Mouse (Mus musculus) effector memory CD4-positive, alpha-beta T cell, adult 5 months (primary cell): ENCODE results near the gene H2-T3. TPM values are rescaled to one million over a fixed set of nuclear protein-coding genes. Genes with fewer than 3 reads are reported as not detected.

ENCODE experiments used
- polyA plus RNA-seq: library from polyadenylated mRNA; unstranded; fragments of 100-300 nt; shearing (Covaris generic); gene quantifications from one replicate; pipeline ENCODE4 v1.2.1, GENCODE M21; 2017

H2-T3 gene
- 0.84 TPM for polyA plus RNA-seq

DNA sequence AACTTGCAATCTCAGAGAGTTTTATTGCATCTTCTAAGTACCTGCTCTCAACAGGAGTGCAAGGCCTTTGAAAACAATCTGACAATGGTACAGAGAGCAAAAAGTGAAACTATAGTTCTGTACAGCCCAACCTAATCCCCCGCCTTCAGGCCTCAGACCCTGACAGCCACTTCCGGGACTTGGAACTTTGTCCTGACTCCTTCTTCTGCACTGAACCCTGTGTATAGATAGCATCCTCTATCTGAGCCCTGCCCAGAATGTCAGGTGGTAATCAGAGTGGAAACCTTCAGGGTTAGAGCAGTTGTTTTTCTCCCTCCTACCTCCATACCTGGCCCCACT, at the start of gene H2-T3:
Gene H2-T3, minus strand, starts transcription at position 119 of the 339 bp plus-strand sequence.

DNA sequence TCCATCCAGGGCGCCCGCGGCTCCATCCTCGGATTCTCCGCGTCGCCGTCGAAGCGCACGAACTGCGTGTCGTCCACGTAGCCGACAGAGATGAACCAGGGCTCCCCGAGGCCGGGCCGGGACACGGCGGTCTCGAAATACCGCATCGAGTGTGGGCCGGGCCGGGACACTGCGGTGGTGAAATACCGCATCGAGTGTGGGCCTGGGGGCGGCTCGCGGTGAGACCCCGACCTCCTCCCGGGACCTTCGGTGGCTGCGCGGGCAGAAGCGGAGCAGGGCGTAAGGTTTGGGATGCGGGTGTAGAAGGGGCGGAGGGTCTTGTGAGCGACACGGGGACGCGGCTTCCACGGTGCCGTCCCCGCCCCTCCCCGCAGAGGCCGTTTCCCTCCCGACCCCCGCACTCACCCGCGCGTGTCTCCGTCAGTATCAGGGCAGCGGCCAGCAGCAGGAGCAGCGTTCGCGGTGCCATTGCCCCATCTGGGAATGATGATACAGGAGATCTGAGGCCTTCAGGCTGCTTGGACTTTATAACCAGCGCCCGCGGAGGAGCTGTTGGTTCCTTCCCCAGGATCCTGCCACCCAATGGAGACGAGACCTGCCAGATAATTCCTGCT, 21.9 kb downstream of the H2-T3 start, which contains the start of gene Gm8909:
Gene Gm8909, minus strand, starts transcription at position 499 of the 614 bp plus-strand sequence.

Other genes starting within 250 kb of the H2-T3 start
- 137 TPM for gene Abcf1, start 220.5 kb downstream of the H2-T3 start, polyA plus RNA-seq
- 74.2 TPM for gene Gnl1, start 210.4 kb downstream of the H2-T3 start, polyA plus RNA-seq
- 24.6 TPM for gene Prr3, start 210.1 kb downstream of the H2-T3 start, polyA plus RNA-seq
- 10.5 TPM for gene H2-T24, start 169.7 kb downstream of the H2-T3 start, polyA plus RNA-seq
- gene H2-T23, start 157.4 kb downstream of the H2-T3 start, polyA plus RNA-seq: 476 TPM
- 161 TPM for gene H2-T22, start 147.5 kb downstream of the H2-T3 start, polyA plus RNA-seq
- gene Gm6034, start 147.3 kb downstream of the H2-T3 start, polyA plus RNA-seq: 0.95 TPM
- gene Gm11127, start 131.9 kb downstream of the H2-T3 start, polyA plus RNA-seq: not detected
- 1.5 TPM for gene Gm19684, start 68.6 kb downstream of the H2-T3 start, polyA plus RNA-seq
- gene Gm7030, start 60.9 kb downstream of the H2-T3 start, polyA plus RNA-seq: not detected
- gene Gm8909, start 21.8 kb downstream of the H2-T3 start, polyA plus RNA-seq: 8.8 TPM
- gene Rpp21, start 67.8 kb upstream of the H2-T3 start, polyA plus RNA-seq: 120 TPM
- 52.0 TPM for gene Trim39, start 82.0 kb upstream of the H2-T3 start, polyA plus RNA-seq
- not detected for gene H2-M10.2, start 96.2 kb upstream of the H2-T3 start, polyA plus RNA-seq
- not detected for gene H2-M10.1, start 135.9 kb upstream of the H2-T3 start, polyA plus RNA-seq
- not detected for gene H2-M10.3, start 178.1 kb upstream of the H2-T3 start, polyA plus RNA-seq